Mouse (Mus musculus) stomach, embryonic 16.5 days (tissue): ENCODE data around the gene Barhl2. TPM values are rescaled to one million over a fixed set of nuclear protein-coding genes. Genes with fewer than 3 reads are reported as not detected.

Source experiments
- ATAC-seq: fragments of 200-750 bp; cut with Nextera tagmentation; 2 replicates; pipeline ENCODE4 v1.8.0; 2017; ENCODE audit warnings: moderate number of reproducible peaks, moderate TSS enrichment; ENCODE audit not compliant: insufficient read depth, low FRiP score
- H3K27ac ChIP-seq: fragments of 300-500 bp; sonication (generic); 2 replicates; pipeline ENCODE4 v1.5.1; 2014; ENCODE audit warnings: low read length
- H3K27me3 ChIP-seq: fragments of 300-500 bp; sonication (generic); 2 replicates; pipeline ENCODE4 v1.6.1; 2014; ENCODE audit warnings: low read length, control low read depth, mixed read lengths; ENCODE audit not compliant: control insufficient read depth, insufficient read depth
- H3K36me3 ChIP-seq: fragments of 300-500 bp; sonication (generic); 2 replicates; pipeline ENCODE4 v1.6.1; 2014; ENCODE audit warnings: low read length; ENCODE audit not compliant: control insufficient read depth, insufficient read depth
- H3K4me1 ChIP-seq: fragments of 300-500 bp; sonication (generic); 2 replicates; pipeline ENCODE4 v1.6.1; 2014; ENCODE audit warnings: low read length, control low read depth, mixed read lengths; ENCODE audit not compliant: control insufficient read depth, insufficient read depth
- H3K4me2 ChIP-seq: fragments of 300-500 bp; sonication (generic); 2 replicates; pipeline ENCODE4 v1.6.1; 2014; ENCODE audit warnings: low read depth, low read length, mixed read lengths
- H3K4me3 ChIP-seq: fragments of 300-500 bp; sonication (generic); replicated peaks from 2 replicates; pipeline ENCODE4 v1.5.1; 2014; ENCODE audit warnings: mild to moderate bottlenecking, low read length
- H3K9ac ChIP-seq: fragments of 300-500 bp; sonication (generic); 2 replicates; pipeline ENCODE4 v1.6.1; 2014; ENCODE audit warnings: low read length
- H3K9me3 ChIP-seq: fragments of 300-500 bp; sonication (generic); replicated peaks from 2 replicates; pipeline ENCODE4 v1.6.1; 2016; ENCODE audit warnings: low read length, control low read depth; ENCODE audit not compliant: control insufficient read depth
- WGBS: fragments of 180-500 bp; shearing (Covaris S2); extraction: QIAGEN DNeasy Blood & Tissue Kit; methylation state at CpG from one replicate; pipeline ENCODE4 v1.1.7; 2014; 5-methylcytosine and 5-hydroxymethylcytosine counted together
- polyA plus RNA-seq: library from polyadenylated mRNA; unstranded; fragments of >200 nt; fragmentation: Nextera tagmentation; extraction: Ambion mirVana; gene quantifications from 2 replicates; pipeline ENCODE4 v1.2.1, GENCODE M21; 2015

The Barhl2 gene
- polyA plus RNA-seq, 1 experiment from 2014 or later: not detected

GRCm38 (mm10) chr5:106450426-106451160 lies 7.4 kb downstream of the Barhl2 start:
- H3K4me2 ChIP-seq: no peak overlapping the region
- peaks cover 91% of the 10 kb centered on the region for H3K27me3 ChIP-seq
- H3K27ac ChIP-seq: no peak overlapping the region
- H3K9ac ChIP-seq: no peak overlapping the region
- no peaks in the 10 kb centered on the region for H3K9me3 ChIP-seq
- 12% methylated on average over 5 of the region's 5 CpGs for WGBS
- no peak for ATAC-seq
- no peaks in the 10 kb centered on the region for H3K4me1 ChIP-seq
- H3K36me3 ChIP-seq: no peaks in the 10 kb centered on the region
- H3K4me3 ChIP-seq: no peak overlapping the region

GRCm38 (mm10) chr5:106449720-106450425 lies 8.1 kb downstream of the Barhl2 start:
- H3K4me3 ChIP-seq: no peak overlapping the region
- 17% methylated on average over 4 of the region's 4 CpGs for WGBS
- peaks cover 87% of the 10 kb centered on the region for H3K27me3 ChIP-seq
- no peak for ATAC-seq
- H3K36me3 ChIP-seq: no peaks in the 10 kb centered on the region
- H3K4me2 ChIP-seq: no peak overlapping the region
- no peaks in the 10 kb centered on the region for H3K9me3 ChIP-seq
- no peak overlapping the region for H3K9ac ChIP-seq
- no peak overlapping the region for H3K27ac ChIP-seq
- no peaks in the 10 kb centered on the region for H3K4me1 ChIP-seq

- no peak for ATAC-seq
- Histone ChIP-seq H3K4me1 (no peaks in the 10 kb centered on the region), H3K9me3 (no peaks in the 10 kb centered on the region), H3K27ac (no peak overlapping the region), H3K4me2 (no peak overlapping the region), H3K27me3 (peaks cover 76% of the 10 kb centered on the region), H3K9ac (no peak overlapping the region), H3K36me3 (no peaks in the 10 kb centered on the region), H3K4me3 (no peak overlapping the region)
- 2% methylated on average over 6 of the region's 6 CpGs for WGBS
Observed at GRCm38 (mm10) chr5:106448798-106449125, 9.2 kb downstream of the Barhl2 start.

GRCm38 (mm10) chr5:106447951-106448797 lies 9.8 kb downstream of the Barhl2 start:
- no peak for ATAC-seq
- Histone ChIP-seq H3K4me1 (no peaks in the 10 kb centered on the region), H3K9me3 (no peaks in the 10 kb centered on the region), H3K36me3 (no peaks in the 10 kb centered on the region), H3K4me3 (no peak overlapping the region), H3K9ac (no peak overlapping the region), H3K4me2 (no peak overlapping the region), H3K27ac (no peak overlapping the region), H3K27me3 (peaks cover 70% of the 10 kb centered on the region)
- WGBS: 4% methylated on average over 50 of the region's 50 CpGs

GRCm38 (mm10) chr5:106447091-106447820 lies 10.7 kb downstream of the Barhl2 start:
- no peaks in the 10 kb centered on the region for H3K9me3 ChIP-seq
- 43% methylated on average over 14 of the region's 14 CpGs for WGBS
- H3K4me2 ChIP-seq: no peak overlapping the region
- H3K9ac ChIP-seq: no peak overlapping the region
- H3K36me3 ChIP-seq: no peaks in the 10 kb centered on the region
- no peak overlapping the region for H3K27ac ChIP-seq
- ATAC-seq: no peak
- H3K27me3 ChIP-seq: peaks cover 64% of the 10 kb centered on the region
- H3K4me1 ChIP-seq: no peaks in the 10 kb centered on the region
- H3K4me3 ChIP-seq: no peak overlapping the region

- Histone ChIP-seq H3K4me1 (no peaks in the 10 kb centered on the region), H3K36me3 (no peaks in the 10 kb centered on the region), H3K9ac (no peak overlapping the region), H3K4me3 (no peak overlapping the region), H3K9me3 (no peaks in the 10 kb centered on the region), H3K27me3 (peaks cover 58% of the 10 kb centered on the region), H3K27ac (no peak overlapping the region), H3K4me2 (no peak overlapping the region)
- 7% methylated on average over 8 of the region's 8 CpGs for WGBS
- ATAC-seq: no peak
Observed at GRCm38 (mm10) chr5:106446593-106446992, 11.4 kb downstream of the Barhl2 start.

- Histone ChIP-seq H3K36me3 (no peaks in the 10 kb centered on the region), H3K4me1 (no peaks in the 10 kb centered on the region), H3K4me2 (no peak overlapping the region), H3K4me3 (no peak overlapping the region), H3K27me3 (peaks cover 53% of the 10 kb centered on the region), H3K9ac (no peak overlapping the region), H3K9me3 (no peaks in the 10 kb centered on the region), H3K27ac (no peak overlapping the region)
- ATAC-seq: no peak
- 71% methylated on average over 3 of the region's 3 CpGs for WGBS
Observed at GRCm38 (mm10) chr5:106445681-106446080, 12.3 kb downstream of the Barhl2 start.

GRCm38 (mm10) chr5:106438916-106439315 lies 19.1 kb downstream of the Barhl2 start:
- Histone ChIP-seq H3K9ac (no peak overlapping the region), H3K9me3 (no peaks in the 10 kb centered on the region), H3K4me2 (no peak overlapping the region), H3K4me1 (no peaks in the 10 kb centered on the region), H3K27me3 (peaks cover 4% of the 10 kb centered on the region), H3K27ac (no peak overlapping the region), H3K4me3 (no peak overlapping the region), H3K36me3 (no peaks in the 10 kb centered on the region)
- 84% methylated on average over 7 of the region's 7 CpGs for WGBS
- ATAC-seq: no peak
